Mouse (Mus musculus): ENCODE results near the gene 5730596B20Rik. TPM values are rescaled to one million over a fixed set of nuclear protein-coding genes. Genes with fewer than 3 reads are reported as not detected.

Gene 5730596B20Rik
- polyA plus RNA-seq, 1 experiment from 2014 or later, result 0.10 TPM

DNA sequence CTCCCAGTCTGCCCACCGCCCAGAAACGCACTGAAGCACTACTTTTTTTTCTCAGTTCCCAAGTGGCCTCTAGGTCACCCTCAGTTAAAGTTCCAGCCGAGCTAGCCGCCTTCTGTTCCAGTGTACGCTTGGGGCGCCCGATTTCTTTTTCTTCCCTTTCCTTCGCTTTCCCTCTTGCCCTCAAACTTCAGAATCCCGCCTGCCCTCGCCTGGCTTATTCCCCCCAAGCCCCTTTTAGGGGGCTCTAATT is 25.7 kb downstream of the 5730596B20Rik start:
- no peak for ATAC-seq (ENCODE audit: low read depth)
- peak overlapping the region; percentile 47; the same call in 1 of the 2 replicates for H3K4me2 ChIP-seq (ENCODE audit: low read depth, low read length)
- H3K27me3 ChIP-seq (replicated peaks; ENCODE audit: control insufficient read depth, insufficient read depth, low read length), result peaks cover 100% of the 10 kb centered on the region
- no peak overlapping the region for H3K9ac ChIP-seq (ENCODE audit: low read depth, low read length)
- no peak overlapping the region for H3K27ac ChIP-seq (replicated peaks; ENCODE audit: low read depth, low read length)
- WGBS, result 1% methylated on average over 10 of the region's 10 CpGs
- peak overlapping the region; percentile 34 for H3K4me3 ChIP-seq (ENCODE audit: low read depth, low read length)
- 0 out of 2 replicates have a peak, but pooled peaks cover 4% of the 10 kb centered on the region for H3K4me1 ChIP-seq (ENCODE audit: control insufficient read depth, insufficient read depth, low read length)
- DNase-seq (ENCODE audit: low spot score), result no peak
- no peaks in the 10 kb centered on the region for H3K9me3 ChIP-seq (ENCODE audit: control insufficient read depth, low read length)
- no peaks in the 10 kb centered on the region for H3K36me3 ChIP-seq (ENCODE audit: control insufficient read depth, insufficient read depth, low read length)

GRCm38 (mm10) chr6:52203371-52204049 is 26.2 kb downstream of the 5730596B20Rik start:
- Histone ChIP-seq H3K36me3 (ENCODE audit: control insufficient read depth, insufficient read depth, low read length) (no peaks in the 10 kb centered on the region), H3K27ac (replicated peaks; ENCODE audit: low read depth, low read length) (no peak overlapping the region), H3K4me2 (ENCODE audit: low read depth, low read length) (peak overlapping the region; percentile 47), H3K9me3 (ENCODE audit: control insufficient read depth, low read length) (no peaks in the 10 kb centered on the region), H3K4me3 (ENCODE audit: low read depth, low read length) (peak overlapping the region; percentile 34), H3K9ac (ENCODE audit: low read depth, low read length) (peak overlapping the region; percentile 31; the same call in 1 of the 2 replicates), H3K27me3 (replicated peaks; ENCODE audit: control insufficient read depth, insufficient read depth, low read length) (peaks cover 100% of the 10 kb centered on the region), H3K4me1 (ENCODE audit: control insufficient read depth, insufficient read depth, low read length) (0 out of 2 replicates have a peak, but pooled peaks cover 4% of the 10 kb centered on the region)
- under 1% methylated on average over 28 of the region's 46 CpGs for WGBS
- ATAC-seq (ENCODE audit: low read depth) (0 out of 2 replicates have a peak, but pooled peaks have one; percentile 37), DNase-seq (ENCODE audit: low spot score) (no peak)

- H3K4me2 ChIP-seq (ENCODE audit: low read depth, low read length), result peak within 1 kb of the TSS; percentile 47
- no peak within 1 kb of the TSS for H3K27ac ChIP-seq (replicated peaks; ENCODE audit: low read depth, low read length)
- WGBS, result under 1% methylated on average over 51 of the region's 65 CpGs
- H3K4me1 ChIP-seq (ENCODE audit: control insufficient read depth, insufficient read depth, low read length), result 0 out of 2 replicates have a peak, but pooled peaks cover 4% of the 10 kb centered on the region
- H3K27me3 ChIP-seq (replicated peaks; ENCODE audit: control insufficient read depth, insufficient read depth, low read length), result peaks cover 100% of the 10 kb centered on the region
- no peaks in the 10 kb centered on the region for H3K9me3 ChIP-seq (ENCODE audit: control insufficient read depth, low read length)
- DNase-seq (ENCODE audit: low spot score) (no peak), ATAC-seq (ENCODE audit: low read depth) (no peak)
- H3K4me3 ChIP-seq (ENCODE audit: low read depth, low read length), result peak within 1 kb of the TSS; percentile 34
- no peaks in the 10 kb centered on the region for H3K36me3 ChIP-seq (ENCODE audit: control insufficient read depth, insufficient read depth, low read length)
- peak within 1 kb of the TSS; percentile 31; the same call in 1 of the 2 replicates for H3K9ac ChIP-seq (ENCODE audit: low read depth, low read length)
Observed at GRCm38 (mm10) chr6:52204050-52204752, 26.9 kb downstream of the 5730596B20Rik start, which contains the start of gene Hoxa5. TSS of gene Hoxa5 (minus strand) at chr6:52204587.

GRCm38 (mm10) chr6:52205221-52205620 is 27.9 kb downstream of the 5730596B20Rik start:
- ATAC-seq (ENCODE audit: low read depth) (no peak), DNase-seq (ENCODE audit: low spot score) (no peak)
- Histone ChIP-seq H3K9me3 (ENCODE audit: control insufficient read depth, low read length) (no peaks in the 10 kb centered on the region), H3K36me3 (ENCODE audit: control insufficient read depth, insufficient read depth, low read length) (no peaks in the 10 kb centered on the region), H3K9ac (ENCODE audit: low read depth, low read length) (no peak overlapping the region), H3K4me1 (ENCODE audit: control insufficient read depth, insufficient read depth, low read length) (0 out of 2 replicates have a peak, but pooled peaks cover 4% of the 10 kb centered on the region), H3K4me2 (ENCODE audit: low read depth, low read length) (no peak overlapping the region), H3K27ac (replicated peaks; ENCODE audit: low read depth, low read length) (no peak overlapping the region), H3K4me3 (ENCODE audit: low read depth, low read length) (no peak overlapping the region), H3K27me3 (replicated peaks; ENCODE audit: control insufficient read depth, insufficient read depth, low read length) (peaks cover 100% of the 10 kb centered on the region)
- 6% methylated on average over 14 of the region's 14 CpGs for WGBS

GRCm38 (mm10) chr6:52205638-52206621 is 28.6 kb downstream of the 5730596B20Rik start:
- Histone ChIP-seq H3K9me3 (ENCODE audit: control insufficient read depth, low read length) (no peaks in the 10 kb centered on the region), H3K27ac (replicated peaks; ENCODE audit: low read depth, low read length) (no peak overlapping the region), H3K4me1 (ENCODE audit: control insufficient read depth, insufficient read depth, low read length) (0 out of 2 replicates have a peak, but pooled peaks cover 4% of the 10 kb centered on the region), H3K27me3 (replicated peaks; ENCODE audit: control insufficient read depth, insufficient read depth, low read length) (peaks cover 100% of the 10 kb centered on the region), H3K9ac (ENCODE audit: low read depth, low read length) (no peak overlapping the region), H3K4me3 (ENCODE audit: low read depth, low read length) (no peak overlapping the region), H3K4me2 (ENCODE audit: low read depth, low read length) (no peak overlapping the region; the same call in 1 of the 2 replicates), H3K36me3 (ENCODE audit: control insufficient read depth, insufficient read depth, low read length) (no peaks in the 10 kb centered on the region)
- WGBS, result 2% methylated on average over 54 of the region's 55 CpGs
- DNase-seq (ENCODE audit: low spot score), result no peak
- ATAC-seq (ENCODE audit: low read depth), result no peak

GRCm38 (mm10) chr6:52206882-52207683 is 29.8 kb downstream of the 5730596B20Rik start:
- Histone ChIP-seq H3K9me3 (ENCODE audit: control insufficient read depth, low read length) (no peaks in the 10 kb centered on the region), H3K4me2 (ENCODE audit: low read depth, low read length) (no peak overlapping the region), H3K4me1 (ENCODE audit: control insufficient read depth, insufficient read depth, low read length) (0 out of 2 replicates have a peak, but pooled peaks cover 4% of the 10 kb centered on the region), H3K4me3 (ENCODE audit: low read depth, low read length) (no peak overlapping the region), H3K27me3 (replicated peaks; ENCODE audit: control insufficient read depth, insufficient read depth, low read length) (peaks cover 100% of the 10 kb centered on the region), H3K36me3 (ENCODE audit: control insufficient read depth, insufficient read depth, low read length) (no peaks in the 10 kb centered on the region), H3K27ac (replicated peaks; ENCODE audit: low read depth, low read length) (no peak overlapping the region), H3K9ac (ENCODE audit: low read depth, low read length) (no peak overlapping the region)
- no peak for ATAC-seq (ENCODE audit: low read depth)
- WGBS, result 7% methylated on average over 4 of the region's 4 CpGs
- DNase-seq (ENCODE audit: low spot score), result no peak

DNA sequence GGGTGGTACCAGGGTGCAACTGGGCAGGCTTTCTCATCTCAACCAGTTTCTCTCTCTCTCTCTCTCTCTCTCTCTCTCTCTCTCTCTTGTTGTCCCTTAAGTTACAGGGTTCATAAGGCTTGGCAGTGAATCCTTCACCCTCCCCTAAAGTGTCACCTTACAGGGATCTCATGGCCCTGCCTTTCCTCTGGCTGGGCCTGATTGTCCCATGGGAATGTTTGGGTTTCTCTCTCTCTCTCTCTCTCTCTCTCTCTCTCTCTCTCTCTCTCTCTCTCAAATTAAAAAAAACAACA is 30.3 kb downstream of the 5730596B20Rik start:
- Histone ChIP-seq H3K4me1 (ENCODE audit: control insufficient read depth, insufficient read depth, low read length) (0 out of 2 replicates have a peak, but pooled peaks cover 4% of the 10 kb centered on the region), H3K9me3 (ENCODE audit: control insufficient read depth, low read length) (no peaks in the 10 kb centered on the region), H3K27me3 (replicated peaks; ENCODE audit: control insufficient read depth, insufficient read depth, low read length) (peaks cover 100% of the 10 kb centered on the region), H3K36me3 (ENCODE audit: control insufficient read depth, insufficient read depth, low read length) (no peaks in the 10 kb centered on the region), H3K4me2 (ENCODE audit: low read depth, low read length) (no peak overlapping the region), H3K4me3 (ENCODE audit: low read depth, low read length) (no peak overlapping the region), H3K27ac (replicated peaks; ENCODE audit: low read depth, low read length) (no peak overlapping the region), H3K9ac (ENCODE audit: low read depth, low read length) (no peak overlapping the region)
- DNase-seq (ENCODE audit: low spot score) (no peak), ATAC-seq (ENCODE audit: low read depth) (no peak)
